Mouse (Mus musculus) kidney, postnatal 36 days (tissue): Measurements from ENCODE around the gene Syt3.

ENCODE experiments used
- DNase-seq, 2 experiments: peaks; one replicate each; pipeline ENCODE4 v3.0.0; 2021 to 2022; ENCODE audit warnings: mixed read lengths in 2 of 2

Syt3 gene

DNA sequence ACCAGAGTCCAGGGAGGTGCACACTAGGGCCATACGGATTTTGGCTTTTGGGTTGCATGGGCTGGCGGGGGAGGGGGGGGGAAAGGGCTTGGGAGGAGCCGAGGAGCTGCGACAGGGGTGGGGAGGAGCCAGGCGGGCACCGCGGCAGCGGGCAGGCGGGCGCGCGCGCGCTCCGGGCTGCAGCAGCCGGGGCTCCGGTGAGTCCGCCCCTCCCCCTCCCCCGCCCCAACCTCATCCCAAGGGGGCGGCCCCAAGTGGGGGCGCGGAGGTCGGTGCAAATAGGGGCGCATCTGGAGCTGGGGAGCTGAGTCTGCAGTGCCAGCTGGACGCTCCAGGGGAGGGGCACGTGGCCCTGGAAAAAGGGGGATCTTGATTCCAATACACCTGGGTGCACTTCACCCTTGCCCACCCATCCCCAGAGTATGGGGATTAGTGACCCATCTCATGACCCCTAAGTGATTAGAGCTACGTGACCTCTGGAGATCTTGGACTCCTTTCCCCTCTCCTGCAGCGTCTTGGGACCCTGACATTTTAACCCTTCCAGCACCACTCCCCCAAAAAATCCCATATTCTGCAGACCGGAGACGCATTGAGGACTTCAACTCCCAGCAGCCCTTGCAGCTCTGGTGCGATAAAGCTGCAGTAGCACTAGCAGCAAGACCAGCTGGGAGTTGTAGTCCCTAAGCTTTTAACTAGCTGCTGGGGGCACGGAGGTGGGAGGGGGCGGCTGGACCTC, at the start of gene Syt3:
TSS of gene Syt3 (plus strand) at position 123 of the 736 bp plus-strand sequence.
- peak; percentile 73 to 82 for DNase-seq

DNA sequence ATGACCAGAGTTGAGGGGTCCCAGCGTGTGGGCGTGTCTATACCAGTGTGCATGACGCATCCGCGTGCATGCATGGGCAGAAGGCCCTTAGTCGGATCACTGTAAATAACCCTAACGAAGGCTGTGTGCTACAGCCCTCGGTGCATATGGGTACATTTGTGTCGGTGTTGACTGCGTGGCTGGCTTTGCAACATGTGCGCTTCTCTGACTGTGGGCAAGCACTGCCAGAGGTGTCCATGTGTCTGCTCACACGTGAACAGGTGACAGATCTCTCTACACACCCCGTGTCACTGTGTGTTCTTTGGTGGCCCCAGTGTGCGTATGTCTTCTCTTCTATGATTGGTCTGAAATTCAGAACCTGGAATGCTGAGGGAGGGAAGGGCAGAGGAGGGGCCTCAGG, 49.8 kb upstream of the Syt3 start:
- no peak for DNase-seq

GRCm38 (mm10) chr7:44335031-44335878, 48.6 kb upstream of the Syt3 start:
- peak in 1 of 2 experiments; percentile 59 for DNase-seq

DNA sequence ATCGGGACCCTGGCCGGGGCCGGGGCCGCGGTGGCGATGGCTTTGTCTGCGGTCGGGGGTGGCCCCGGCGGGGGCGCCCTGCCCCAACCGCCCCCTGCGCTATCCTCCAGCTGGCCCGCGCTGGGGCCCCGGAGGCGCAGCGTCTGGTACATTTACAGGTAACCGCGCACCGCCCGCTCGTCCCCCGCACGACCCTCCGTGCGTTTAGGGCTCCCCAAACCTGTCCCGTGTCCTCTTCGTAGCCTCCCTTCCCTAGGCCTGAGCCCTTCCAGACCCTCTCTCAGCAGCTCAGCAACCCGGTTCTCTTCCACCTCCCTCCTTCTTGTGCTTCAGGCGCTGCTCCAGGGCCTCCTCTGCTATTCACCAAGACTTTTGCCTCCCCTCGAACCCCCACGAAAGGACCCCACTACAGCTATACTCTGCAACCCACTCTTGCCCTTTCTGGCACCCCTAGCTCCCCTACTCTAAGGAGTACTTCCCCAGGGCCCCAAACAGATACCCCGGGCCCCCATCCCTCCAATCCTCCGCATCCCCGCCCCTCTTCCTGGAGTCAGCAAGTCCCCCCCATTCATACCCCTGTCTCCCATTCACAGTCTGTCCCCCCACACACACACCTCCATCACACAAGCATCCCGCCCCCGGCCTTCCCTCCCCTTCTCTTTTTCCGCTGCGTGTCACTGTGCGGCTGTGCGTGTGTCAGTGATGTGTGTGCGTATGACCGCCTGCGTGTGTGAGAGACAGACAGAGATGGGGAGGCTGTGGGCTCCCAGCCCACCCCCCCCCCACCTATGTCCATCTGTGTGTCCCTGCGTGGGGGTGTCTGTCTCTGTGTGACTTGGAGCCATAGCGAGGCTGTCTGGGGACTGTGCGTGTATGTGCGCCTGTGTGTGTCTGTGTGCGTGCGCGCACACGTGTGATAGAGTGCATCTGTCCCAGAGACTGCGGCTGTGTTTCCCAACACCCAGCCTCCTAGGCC, 47.6 kb upstream of the Syt3 start:
- DNase-seq = no peak

DNA sequence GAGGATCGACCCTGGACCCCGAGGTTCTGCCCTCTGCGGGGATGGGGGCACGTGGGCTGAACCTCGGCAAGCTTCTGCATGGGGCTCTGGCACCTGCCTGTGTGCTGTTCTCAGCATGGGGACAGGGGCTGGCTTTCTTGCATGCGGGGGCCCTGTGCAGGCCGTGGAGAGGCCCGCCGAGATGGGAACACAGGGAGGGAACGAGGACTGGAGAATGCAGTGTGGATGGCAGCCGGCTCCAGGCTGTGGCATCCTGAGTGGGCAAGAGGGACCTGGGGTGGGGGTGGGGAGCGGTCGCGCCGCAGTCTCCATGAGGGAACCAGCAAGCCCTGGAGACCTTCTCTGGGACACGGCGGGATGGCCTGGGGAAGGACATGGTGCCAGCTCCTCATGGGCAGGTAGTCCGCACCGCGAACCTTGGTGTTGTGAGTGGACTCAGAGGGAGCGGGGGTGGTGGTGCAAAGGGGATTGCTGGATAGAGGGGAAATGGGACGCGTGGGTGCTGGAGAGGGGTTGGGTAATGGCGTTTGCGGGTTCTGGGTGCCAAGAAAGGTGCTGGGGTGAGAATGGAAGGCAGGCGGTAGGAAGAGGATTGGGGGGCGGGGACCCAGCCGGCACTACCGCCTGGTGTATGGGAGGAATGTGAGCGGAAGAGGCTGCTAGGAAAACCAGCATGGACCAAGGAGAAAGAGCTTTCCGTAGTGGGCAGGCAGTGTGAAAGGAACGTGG, 46.6 kb upstream of the Syt3 start:
- DNase-seq = no peak

- no peak for DNase-seq
These were observed 43.7 kb upstream of the Syt3 start for GRCm38 (mm10) chr7:44340226-44340625.

GRCm38 (mm10) chr7:44341119-44341518, 42.8 kb upstream of the Syt3 start:
- no peak for DNase-seq

- no peak for DNase-seq
These were observed 42.2 kb upstream of the Syt3 start for GRCm38 (mm10) chr7:44341714-44342113.

DNA sequence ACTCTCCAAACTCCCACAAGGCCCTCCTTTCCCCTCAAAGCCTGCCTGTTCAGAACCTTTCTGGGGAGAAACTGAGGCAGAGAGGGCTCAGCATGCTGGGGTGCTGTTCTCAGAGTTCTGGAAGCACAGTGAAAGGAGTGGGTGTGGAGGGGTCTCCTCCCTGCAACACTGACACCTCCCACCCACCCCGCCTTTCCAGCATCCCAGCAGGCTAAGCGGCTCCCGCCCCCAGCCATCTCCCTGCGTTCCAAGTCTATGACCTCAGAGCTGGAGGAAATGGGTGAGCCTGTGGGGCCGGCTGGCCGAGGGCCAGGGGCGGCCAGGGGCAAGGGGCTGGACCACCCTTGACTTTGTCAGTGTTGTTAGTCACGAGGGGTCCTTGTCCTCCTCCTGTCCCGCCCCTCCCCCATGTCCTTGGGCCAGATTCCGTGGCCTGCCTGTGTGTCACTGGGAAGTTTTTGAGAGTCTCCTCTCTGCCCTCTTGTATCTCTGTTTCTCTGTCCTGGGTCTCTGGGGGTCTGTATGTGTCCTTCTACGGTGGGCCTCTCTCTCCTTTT, 40.4 kb upstream of the Syt3 start:
- no peak for DNase-seq

- no peak for DNase-seq
These were observed 39.3 kb upstream of the Syt3 start for GRCm38 (mm10) chr7:44344622-44345021.

DNA sequence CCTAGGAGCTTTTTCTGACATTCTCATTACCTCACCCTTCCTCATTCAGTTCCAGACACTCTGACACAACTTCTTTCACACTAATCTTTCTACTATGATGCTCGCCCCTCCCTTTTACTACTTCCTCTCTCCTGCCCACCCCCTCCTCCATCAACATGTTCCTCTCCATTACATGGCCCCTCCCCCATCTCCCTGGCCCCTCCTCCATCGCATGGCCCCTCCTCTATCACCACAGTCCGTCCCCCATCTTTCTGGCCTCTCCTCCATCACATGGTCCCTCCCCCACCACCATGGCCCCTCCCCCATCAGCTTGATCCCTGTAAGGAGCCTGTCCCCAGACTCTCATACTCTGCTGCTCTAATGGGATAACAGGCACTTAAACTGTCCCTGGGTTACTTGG, 34.9 kb upstream of the Syt3 start:
- no peak for DNase-seq

DNA sequence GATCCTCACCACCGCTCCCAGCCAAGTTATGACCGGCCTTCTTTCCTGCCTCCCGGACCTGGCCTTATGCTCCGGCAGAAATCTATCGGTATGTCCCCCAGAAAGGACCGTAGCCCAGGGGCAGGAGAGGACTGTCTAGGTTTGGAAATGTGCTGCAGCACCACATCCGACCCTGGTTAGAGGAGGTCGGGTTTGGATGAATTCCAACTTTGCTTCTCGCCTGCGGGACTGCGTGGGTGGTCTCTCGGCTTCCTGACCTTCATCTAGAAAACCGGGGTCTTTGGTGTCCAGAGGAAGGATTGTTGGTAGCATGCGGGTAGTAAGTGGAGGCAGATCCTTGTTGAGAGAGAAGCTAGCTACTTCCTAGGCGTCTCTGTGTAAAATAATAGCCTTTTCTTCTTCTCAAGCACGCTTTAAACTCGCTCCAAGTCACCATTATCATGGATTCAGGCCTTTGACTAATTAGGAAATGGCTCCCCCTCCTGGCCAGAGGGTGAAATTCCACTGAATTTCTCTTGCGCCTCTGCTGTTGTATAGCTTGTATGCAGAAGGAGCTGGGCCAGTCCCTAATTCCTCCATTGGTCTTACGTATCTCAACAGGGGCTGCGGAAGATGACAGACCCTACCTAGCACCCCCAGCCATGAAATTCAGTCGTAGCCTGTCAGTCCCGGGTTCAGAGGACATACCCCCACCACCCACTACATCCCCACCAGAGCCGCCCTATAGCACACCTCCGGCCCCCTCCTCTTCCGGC, 32.8 kb upstream of the Syt3 start:
- DNase-seq = peak; percentile 83 to 85

DNA sequence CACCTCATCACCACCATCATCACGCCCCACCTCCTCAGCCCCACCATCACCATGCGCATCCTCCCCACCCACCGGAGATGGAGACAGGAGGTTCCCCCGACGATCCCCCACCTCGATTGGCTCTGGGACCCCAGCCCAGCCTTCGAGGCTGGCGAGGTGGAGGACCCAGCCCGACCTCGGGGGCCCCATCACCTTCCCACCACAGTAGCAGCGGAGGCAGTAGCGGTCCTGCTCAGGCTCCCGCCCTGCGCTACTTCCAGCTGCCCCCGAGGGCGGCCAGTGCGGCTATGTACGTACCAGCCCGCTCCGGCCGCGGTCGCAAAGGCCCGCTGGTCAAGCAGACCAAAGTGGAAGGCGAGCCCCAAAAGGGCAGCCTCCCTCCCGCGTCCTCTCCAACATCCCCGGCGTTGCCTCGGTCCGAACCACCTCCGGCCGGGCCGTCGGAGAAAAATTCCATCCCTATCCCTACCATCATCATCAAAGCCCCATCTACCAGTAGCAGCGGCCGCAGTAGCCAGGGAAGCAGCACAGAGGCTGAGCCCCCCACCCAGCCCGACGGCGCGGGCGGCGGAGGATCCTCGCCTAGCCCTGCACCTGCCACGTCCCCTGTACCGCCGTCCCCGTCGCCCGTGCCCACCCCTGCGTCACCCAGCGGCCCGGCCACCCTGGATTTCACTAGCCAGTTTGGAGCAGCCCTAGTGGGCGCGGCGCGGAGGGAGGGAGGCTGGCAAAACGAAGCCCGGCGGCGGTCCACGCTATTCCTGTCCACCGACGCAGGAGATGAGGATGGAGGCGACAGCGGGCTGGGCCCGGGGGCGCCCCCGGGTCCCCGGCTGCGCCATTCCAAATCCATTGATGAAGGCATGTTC, 31.8 kb upstream of the Syt3 start:
- no peak for DNase-seq

- DNase-seq = no peak
These were observed 30.9 kb upstream of the Syt3 start for GRCm38 (mm10) chr7:44352750-44353600.

DNA sequence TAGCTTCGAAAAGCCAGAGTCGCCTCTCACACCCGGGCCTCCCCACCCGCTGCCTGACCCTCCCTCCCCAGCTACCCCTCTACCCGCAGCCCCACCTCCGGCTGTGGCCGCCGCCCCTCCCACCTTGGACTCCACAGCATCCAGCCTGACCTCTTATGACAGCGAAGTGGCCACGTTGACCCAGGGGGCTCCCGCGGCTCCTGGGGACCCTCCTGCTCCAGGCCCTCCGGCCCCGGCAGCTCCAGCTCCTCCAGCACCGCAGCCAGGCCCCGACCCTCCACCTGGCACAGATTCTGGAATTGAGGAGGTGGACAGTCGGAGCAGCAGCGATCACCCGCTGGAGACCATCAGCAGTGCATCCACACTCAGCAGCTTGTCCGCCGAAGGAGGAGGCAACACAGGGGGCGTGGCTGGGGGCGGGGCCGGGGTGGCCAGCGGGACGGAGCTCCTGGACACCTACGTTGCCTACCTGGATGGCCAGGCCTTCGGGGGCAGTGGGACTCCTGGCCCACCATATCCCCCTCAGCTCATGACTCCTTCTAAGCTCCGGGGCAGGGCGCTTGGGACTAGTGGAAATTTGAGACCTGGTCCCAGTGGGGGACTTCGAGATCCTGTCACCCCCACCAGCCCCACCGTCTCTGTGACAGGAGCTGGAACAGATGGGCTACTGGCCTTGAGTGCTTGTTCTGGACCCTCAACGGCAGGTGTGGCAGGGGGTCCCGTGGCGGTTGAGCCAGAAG, 30.1 kb upstream of the Syt3 start:
- peak in 1 of 2 experiments; percentile 72 for DNase-seq

DNA sequence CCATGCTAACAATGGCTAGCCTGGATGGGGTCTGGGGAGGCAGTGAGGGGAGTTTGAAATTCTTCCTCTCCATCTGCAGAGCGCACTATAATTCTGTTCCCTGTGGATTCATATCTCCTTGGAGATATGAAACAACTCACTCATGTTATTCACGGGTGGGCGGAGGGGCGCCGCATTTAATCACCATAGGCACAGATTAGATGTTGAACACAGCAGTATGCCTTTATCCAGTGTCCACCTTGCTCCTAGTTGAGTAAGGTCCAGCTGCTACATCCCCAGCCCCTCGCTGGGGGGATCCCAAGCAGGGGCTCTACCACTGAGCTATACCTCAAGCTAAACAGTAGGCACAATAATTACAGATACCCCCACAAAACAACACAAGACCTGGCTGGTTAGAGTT, 28.5 kb upstream of the Syt3 start:
- no peak for DNase-seq

DNA sequence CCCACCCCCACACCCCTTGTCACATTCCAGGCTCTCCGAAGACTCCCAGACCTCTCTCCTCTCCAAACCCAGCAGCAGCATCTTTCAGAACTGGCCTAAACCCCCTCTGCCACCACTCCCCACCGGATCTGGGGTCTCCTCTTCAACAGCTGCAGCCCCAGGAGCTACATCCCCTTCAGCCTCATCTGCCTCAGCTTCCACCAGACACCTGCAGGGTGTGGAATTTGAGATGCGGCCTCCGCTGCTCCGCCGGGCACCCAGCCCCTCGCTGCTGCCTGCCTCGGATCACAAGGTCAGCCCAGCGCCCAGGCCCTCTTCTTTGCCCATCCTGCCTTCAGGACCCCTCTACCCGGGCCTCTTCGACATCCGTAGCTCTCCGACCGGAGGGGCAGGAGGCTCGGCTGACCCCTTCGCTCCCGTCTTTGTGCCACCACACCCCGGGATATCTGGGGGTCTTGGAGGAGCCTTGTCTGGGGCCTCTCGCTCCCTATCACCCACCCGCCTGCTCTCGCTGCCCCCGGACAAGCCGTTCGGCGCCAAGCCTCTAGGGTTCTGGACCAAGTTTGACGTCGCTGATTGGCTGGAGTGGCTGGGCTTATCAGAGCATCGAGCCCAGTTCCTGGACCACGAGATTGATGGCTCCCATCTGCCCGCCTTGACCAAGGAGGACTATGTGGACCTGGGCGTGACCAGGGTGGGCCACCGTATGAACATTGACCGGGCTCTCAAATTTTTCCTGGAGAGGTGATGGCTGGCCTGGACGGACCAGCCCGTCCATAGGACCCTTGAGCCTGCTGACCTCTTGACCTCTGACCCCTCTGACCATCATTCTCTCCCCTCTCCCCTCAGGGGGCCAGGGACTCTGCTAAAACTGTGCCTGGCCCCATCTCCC, 27.1 kb upstream of the Syt3 start:
- DNase-seq = peak in 1 of 2 experiments; percentile 13
